In genomic region chr8:84182833-84183232, GRCm38 (mm10) we compare ENCODE assay signal across 9 mouse cellular contexts. TPM values are rescaled to one million over a fixed set of nuclear protein-coding genes. Genes with fewer than 3 reads are reported as not detected.
DNase-seq lines count a peak whose midpoint lies in the region; ATAC-seq and TF ChIP-seq lines count a peak whose summit lies in the region.
"Had no signal": no experiment of that assay in that cellular context is flagged by ENCODE, and none has a peak within 500 bp of the region (broad histone marks: within the 10 kb centered on the region; RNA-seq: fewer than 3 reads in every experiment).

No protein-coding gene starts in this region.

- H3K4me3 ChIP-seq in neural tube, embryonic 11.5 days (ENCODE audit: low read depth, low read length) = peak overlapping the region; percentile 89
- H3K4me3 ChIP-seq in limb, embryonic 14.5 days (replicated peaks; ENCODE audit: low read length) = peak overlapping the region; percentile 81
- H3K4me3 ChIP-seq in stomach, embryonic 15.5 days (replicated peaks) = peak overlapping the region; percentile 68

- TF ChIP-seq POLR2A in limb, embryonic 14.5 days (IDR thresholded peaks at IDR 0.05; ENCODE audit: borderline replicate concordance, extremely low read depth, insufficient read depth, insufficient read length) = no peak

- peak overlapping the region; percentile 100 for H3K9ac ChIP-seq in neural tube, embryonic 11.5 days (ENCODE audit: low read length)
- H3K9ac ChIP-seq in limb, embryonic 14.5 days (ENCODE audit: low read depth, low read length, severe bottlenecking) = peak overlapping the region; percentile 99
- H3K9ac ChIP-seq in stomach, embryonic 15.5 days = no peak overlapping the region; the same call in 1 of the 2 replicates

- peak overlapping the region; percentile 85 for H3K4me2 ChIP-seq in neural tube, embryonic 11.5 days (ENCODE audit: low read depth)
- H3K4me2 ChIP-seq in limb, embryonic 14.5 days (replicated peaks; ENCODE audit: low read depth, low read length, severe bottlenecking) = peak overlapping the region; percentile 85
- H3K4me2 ChIP-seq in stomach, embryonic 15.5 days = peak overlapping the region; percentile 89

- H3K4me1 ChIP-seq in neural tube, embryonic 11.5 days (ENCODE audit: control insufficient read depth, insufficient read depth, low read length) = peaks cover 43% of the 10 kb centered on the region
- H3K4me1 ChIP-seq in limb, embryonic 14.5 days (ENCODE audit: control insufficient read depth, insufficient read depth, low read length) = peaks cover 40% of the 10 kb centered on the region
- H3K4me1 ChIP-seq in stomach, embryonic 15.5 days = peaks cover 28% of the 10 kb centered on the region

- peak; percentile 16 for DNase-seq in embryo, embryonic 11 days
- no peak for DNase-seq in embryo, embryonic 10 days (ENCODE audit: low spot score)
- DNase-seq in neural tube, embryonic 11.5 days (ENCODE audit: low spot score) = no peak
- no peak for DNase-seq in neural tube, embryonic 10.5 days (ENCODE audit: extremely low spot score, low spot score)
- no peak for DNase-seq in limb, embryonic 14.5 days (ENCODE audit: low spot score)
- no peak for DNase-seq in gastrocnemius, adult 18-20 months (ENCODE audit: low spot score)

- WGBS in neural tube, embryonic 11.5 days = 69% methylated on average over 4 of the region's 4 CpGs
- 40% methylated on average over 4 of the region's 4 CpGs for WGBS in limb, embryonic 14.5 days
- WGBS in stomach, embryonic 15.5 days = 28% methylated on average over 4 of the region's 4 CpGs

- no peak for ATAC-seq in neural tube, embryonic 11.5 days (ENCODE audit: insufficient read depth, low FRiP score, low TSS enrichment)
- no peak for ATAC-seq in limb, embryonic 14.5 days (ENCODE audit: low FRiP score, low read depth)
- no peak for ATAC-seq in stomach, embryonic 15.5 days (ENCODE audit: insufficient read depth, low FRiP score, low read depth)
- no peak for ATAC-seq in monocyte, adult 5-6 weeks (replicated peaks; ENCODE audit: insufficient number of reproducible peaks, low FRiP score, low TSS enrichment, poor library complexity, severe bottlenecking)

- H3K27ac ChIP-seq in neural tube, embryonic 11.5 days (ENCODE audit: low read depth, low read length) = peak overlapping the region; percentile 90
- H3K27ac ChIP-seq in limb, embryonic 14.5 days (replicated peaks; ENCODE audit: low read depth, low read length) = peak overlapping the region; percentile 96; the same call in 1 of the 2 replicates
- no peak overlapping the region for H3K27ac ChIP-seq in stomach, embryonic 15.5 days

- H3K27me3 ChIP-seq in neural tube, embryonic 11.5 days (ENCODE audit: control insufficient read depth, insufficient read depth, low read length) = no peaks in the 10 kb centered on the region
- no peaks in the 10 kb centered on the region for H3K27me3 ChIP-seq in limb, embryonic 14.5 days (ENCODE audit: control insufficient read depth, insufficient read depth, low read length)
- H3K27me3 ChIP-seq in stomach, embryonic 15.5 days (replicated peaks) = no peaks in the 10 kb centered on the region

- H3K9me3 ChIP-seq in neural tube, embryonic 11.5 days (ENCODE audit: control insufficient read depth, low read length) = no peaks in the 10 kb centered on the region
- H3K9me3 ChIP-seq in limb, embryonic 14.5 days (ENCODE audit: control insufficient read depth, low read length) = no peaks in the 10 kb centered on the region
- H3K9me3 ChIP-seq in stomach, embryonic 15.5 days = no peaks in the 10 kb centered on the region

- H3K36me3 ChIP-seq in neural tube, embryonic 11.5 days (ENCODE audit: control insufficient read depth, insufficient read depth, low read length) = no peaks in the 10 kb centered on the region
- no peaks in the 10 kb centered on the region for H3K36me3 ChIP-seq in limb, embryonic 14.5 days (ENCODE audit: control insufficient read depth, insufficient read depth, low read length)
- no peaks in the 10 kb centered on the region for H3K36me3 ChIP-seq in stomach, embryonic 15.5 days

RNA-seq across cellular contexts. Expression of gene Nanos3, which starts 2.2 kb away (rescaled TPM):
- 6.2 TPM in 2 replicates for polyA plus RNA-seq in neural tube, embryonic 11.5 days (2014; fragmentation: Nextera tagmentation; extraction: Ambion mirVana)
- polyA plus RNA-seq in limb, embryonic 14.5 days (2012; rRNA removed) = 3.0 and 4.8 TPM in 2 replicates
- polyA plus RNA-seq in limb, embryonic 14.5 days (2014; fragmentation: Nextera tagmentation; extraction: Ambion mirVana) = 5.4 and 5.8 TPM in 2 replicates
- 1.7 and 2.3 TPM in 2 replicates for polyA plus RNA-seq in stomach, embryonic 15.5 days (2015; fragmentation: Nextera tagmentation; extraction: Ambion mirVana)
- under 1 TPM in 1 of 2 experiments, not detected in 1; 0.82 TPM for total RNA-seq in gastrocnemius, adult 18-20 months (2021)
- not detected in 3 replicates for total RNA-seq in monocyte, adult 5-6 weeks (2017)
- total RNA-seq: hematopoietic stem cell, adult 5-6 weeks had no signal

RNA-seq across cellular contexts. Expression of gene 4930432K21Rik, which starts 35.0 kb away (rescaled TPM):
- 1.0 and 1.3 TPM in 2 replicates for polyA plus RNA-seq in neural tube, embryonic 11.5 days (2014; fragmentation: Nextera tagmentation; extraction: Ambion mirVana)
- polyA plus RNA-seq in limb, embryonic 14.5 days (2012; rRNA removed) = 1.7 TPM in 2 replicates
- polyA plus RNA-seq in limb, embryonic 14.5 days (2014; fragmentation: Nextera tagmentation; extraction: Ambion mirVana) = 0.44 and 0.72 TPM in 2 replicates
- polyA plus RNA-seq in stomach, embryonic 15.5 days (2015; fragmentation: Nextera tagmentation; extraction: Ambion mirVana) = 0.91 and 1.2 TPM in 2 replicates
- total RNA-seq in gastrocnemius, adult 18-20 months (2021) = under 1 TPM; 0.31 to 0.57 TPM
- 1.8 to 2.1 TPM in 2 of 3 replicates, not detected in the other for total RNA-seq in monocyte, adult 5-6 weeks (2017)

RNA-seq across cellular contexts. Expression of gene Cc2d1a, which starts 35.1 kb away (rescaled TPM):
- polyA plus RNA-seq in neural tube, embryonic 11.5 days (2014; fragmentation: Nextera tagmentation; extraction: Ambion mirVana) = 11.2 and 12.4 TPM in 2 replicates
- 30.9 and 34.3 TPM in 2 replicates for polyA plus RNA-seq in limb, embryonic 14.5 days (2012; rRNA removed)
- polyA plus RNA-seq in limb, embryonic 14.5 days (2014; fragmentation: Nextera tagmentation; extraction: Ambion mirVana) = 21.6 and 22.9 TPM in 2 replicates
- 22.2 and 22.7 TPM in 2 replicates for polyA plus RNA-seq in stomach, embryonic 15.5 days (2015; fragmentation: Nextera tagmentation; extraction: Ambion mirVana)
- total RNA-seq in gastrocnemius, adult 18-20 months (2021) = 10 to 100 TPM; 15.8 to 16.3 TPM
- total RNA-seq in monocyte, adult 5-6 weeks (2017) = 8.7 to 18.5 TPM (median 16.1 TPM) in 3 replicates

RNA-seq across cellular contexts. Expression of gene Zswim4, which starts 54.0 kb away (rescaled TPM):
- polyA plus RNA-seq in neural tube, embryonic 11.5 days (2014; fragmentation: Nextera tagmentation; extraction: Ambion mirVana) = 34.9 and 35.5 TPM in 2 replicates
- 23.8 and 35.1 TPM in 2 replicates for polyA plus RNA-seq in limb, embryonic 14.5 days (2012; rRNA removed)
- polyA plus RNA-seq in limb, embryonic 14.5 days (2014; fragmentation: Nextera tagmentation; extraction: Ambion mirVana) = 13.9 and 17.1 TPM in 2 replicates
- polyA plus RNA-seq in stomach, embryonic 15.5 days (2015; fragmentation: Nextera tagmentation; extraction: Ambion mirVana) = 8.9 and 9.7 TPM in 2 replicates
- 1 to 10 TPM; 6.6 to 7.2 TPM for total RNA-seq in gastrocnemius, adult 18-20 months (2021)
- 11.8 to 12.1 TPM (median 11.9 TPM) in 3 replicates for total RNA-seq in monocyte, adult 5-6 weeks (2017)

RNA-seq across cellular contexts. Expression of gene Podnl1, which starts 57.0 kb away (rescaled TPM):
- 0.27 TPM in 1 of 2 replicates, not detected in the other for polyA plus RNA-seq in neural tube, embryonic 11.5 days (2014; fragmentation: Nextera tagmentation; extraction: Ambion mirVana)
- polyA plus RNA-seq in limb, embryonic 14.5 days (2012; rRNA removed) = 4.9 and 6.7 TPM in 2 replicates
- polyA plus RNA-seq in limb, embryonic 14.5 days (2014; fragmentation: Nextera tagmentation; extraction: Ambion mirVana) = 1.3 and 1.5 TPM in 2 replicates
- 0.36 and 0.39 TPM in 2 replicates for polyA plus RNA-seq in stomach, embryonic 15.5 days (2015; fragmentation: Nextera tagmentation; extraction: Ambion mirVana)
- not detected for total RNA-seq in gastrocnemius, adult 18-20 months (2021)
- total RNA-seq in monocyte, adult 5-6 weeks (2017) = 0.11 to 0.87 TPM (median 0.57 TPM) in 3 replicates
